Mouse (Mus musculus) cerebellum, adult 2 months (tissue): ENCODE data around the gene Ulk4.

ENCODE experiments used
- CTCF ChIP-seq: fragments of 200-500 bp; IDR thresholded peaks from 2 replicates; pipeline ENCODE4 v1.5.1; 2011; ENCODE audit warnings: low read depth, mild to moderate bottlenecking, control low read depth, low read length, moderate library complexity, borderline replicate concordance; ENCODE audit not compliant: insufficient read depth
- POLR2A ChIP-seq: fragments of 200-500 bp; IDR thresholded peaks from 2 replicates; pipeline ENCODE4 v1.6.1; 2011; ENCODE audit warnings: low read length, control low read depth, borderline replicate concordance; ENCODE audit not compliant: insufficient read depth

- TF ChIP-seq CTCF = peak; percentile 83
- no peak for TF ChIP-seq POLR2A
Measured at GRCm38 (mm10) chr9:120936351-120936750, 340.6 kb downstream of the Ulk4 start.
